Mouse (Mus musculus) kidney, adult 10 weeks (tissue): ENCODE data around the gene Fzd5. TPM values are rescaled to one million over a fixed set of nuclear protein-coding genes. Genes with fewer than 3 reads are reported as not detected.

Experiments
- polyA plus RNA-seq: library from polyadenylated mRNA; stranded (reverse); fragments of 350-450 nt; fragmentation: Illumina TruSeq; extraction: RNeasy Lipid Tissue Mini Kit (QIAGEN cat#74804); gene quantifications from one replicate; pipeline ENCODE4 v1.2.3, GENCODE M21; 2014; ENCODE audit warnings: low read depth, low replicate concordance

The Fzd5 gene
- 5.3 TPM for polyA plus RNA-seq

DNA sequence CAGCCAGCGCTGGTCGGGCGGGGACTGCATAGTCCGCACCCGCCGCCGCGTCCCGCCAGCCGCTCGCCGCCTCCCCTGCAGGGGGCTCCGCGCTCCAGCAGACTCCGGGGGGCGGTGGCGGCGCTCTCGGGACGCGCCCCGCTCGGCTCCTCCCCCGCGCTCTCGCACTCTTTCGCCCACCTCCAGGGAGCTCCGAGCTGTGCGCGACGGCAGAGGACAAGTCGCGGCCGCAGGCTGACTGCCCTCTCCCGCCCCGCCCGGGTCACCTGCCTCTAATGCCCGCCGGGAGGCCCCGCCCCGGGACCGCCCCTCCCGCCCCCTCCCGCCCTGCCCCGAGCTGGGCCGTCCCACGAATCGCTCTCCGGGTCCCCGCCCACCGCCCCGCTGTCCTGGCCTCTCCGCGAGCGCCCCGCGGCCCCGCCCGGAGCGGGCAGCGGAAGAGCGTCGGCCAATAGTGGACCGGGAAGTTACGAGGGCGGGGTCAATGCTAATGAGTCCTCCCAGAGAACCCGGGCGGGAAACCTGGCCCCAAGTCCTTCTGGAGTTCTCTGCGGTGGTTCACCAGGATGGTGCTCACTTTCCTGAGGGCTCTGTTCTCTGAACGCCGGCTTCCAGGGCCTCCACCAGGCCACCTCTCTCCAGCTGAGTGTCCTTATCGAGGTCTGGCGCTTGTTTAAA is at the start of gene Fzd5:
Fzd5 (minus strand) TSS at position 250 of the 678 bp plus-strand sequence.

DNA sequence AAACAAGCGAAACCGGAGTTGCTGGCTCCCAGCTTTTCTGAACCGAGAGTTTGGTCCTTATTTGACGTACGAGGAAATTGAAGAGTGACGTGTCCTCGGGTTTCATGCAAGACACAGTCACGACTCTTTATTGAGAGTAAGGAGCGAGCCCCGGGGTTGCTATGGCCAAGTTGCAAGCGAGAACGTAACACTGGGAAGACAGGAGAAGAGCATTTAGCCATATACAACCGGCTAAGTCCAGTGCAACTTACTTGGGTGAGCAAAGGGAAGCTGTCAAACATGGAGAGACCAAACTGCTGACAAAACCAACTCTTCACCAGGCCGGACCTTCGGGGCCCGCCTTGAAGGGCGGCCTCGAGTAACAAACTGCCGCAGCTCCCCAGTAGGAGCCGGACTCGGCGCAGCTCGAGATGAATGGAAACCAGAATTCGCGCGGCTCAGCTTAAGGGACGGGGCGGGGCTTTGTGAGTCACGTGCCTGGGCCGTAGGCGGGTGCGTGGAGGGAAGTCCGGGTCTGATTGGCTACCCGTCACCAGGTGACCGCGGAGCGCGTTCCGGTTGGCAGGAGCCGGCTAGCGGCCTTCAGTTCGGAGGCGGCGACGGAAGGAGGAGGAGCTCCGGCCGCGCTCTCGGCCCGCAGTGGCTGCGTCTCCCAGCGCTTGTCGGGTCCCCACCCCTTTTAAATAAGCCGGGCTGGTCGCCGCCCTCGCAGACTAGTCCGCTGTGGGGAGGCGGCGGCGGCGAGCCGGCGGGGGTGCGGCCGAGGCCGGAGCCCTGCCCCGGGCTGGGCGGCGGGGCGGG is 47.1 kb downstream of the Fzd5 start, which contains the start of gene Ccnyl1:
Ccnyl1 (plus strand) TSS at position 243 of the 801 bp plus-strand sequence.

Other genes starting within 250 kb of the Fzd5 start
- 38.1 TPM for gene Creb1, start 205.1 kb downstream of the Fzd5 start, polyA plus RNA-seq
- 11.0 TPM for gene Mettl21a, start 120.5 kb downstream of the Fzd5 start, polyA plus RNA-seq
- gene Ccnyl1, start 47.3 kb downstream of the Fzd5 start, polyA plus RNA-seq, result 28.2 TPM
- gene Plekhm3, start 219.1 kb upstream of the Fzd5 start, polyA plus RNA-seq, result 2.0 TPM